Mouse (Mus musculus) erythroblast, embryonic 14.5 days (primary cell): ENCODE results near the gene Epb41l2.

Source experiments
- GATA1 ChIP-seq: IDR thresholded peaks from 2 replicates; pipeline ENCODE4 v1.6.1; 2012; ENCODE audit warnings: low read length, inconsistent platforms, mixed read lengths
- TAL1 ChIP-seq: IDR thresholded peaks from 3 replicates; pipeline ENCODE4 v1.6.1; 2012; ENCODE audit warnings: low read length, inconsistent platforms, mixed read lengths

- TF ChIP-seq TAL1 (no peak), GATA1 (no peak)
Observed at GRCm38 (mm10) chr10:25488456-25488855, 128.9 kb downstream of the Epb41l2 start.
